Mouse (Mus musculus): ENCODE measurements around the gene Slc9a5. TPM values are rescaled to one million over a fixed set of nuclear protein-coding genes. Genes with fewer than 3 reads are reported as not detected.
A peak's percentile ranks its signal among the peaks of the same experiment; 100 is the strongest.

Gene Slc9a5
- total RNA-seq, 2 experiments from 2014 or later, result 12.5 to 13.4 TPM

- DNase-seq (ENCODE audit: extremely low spot score in 1 of 2, low spot score in 1 of 2), result no peak
Observed at GRCm38 (mm10) chr8:105397747-105398146, 49.1 kb downstream of the Slc9a5 start.

GRCm38 (mm10) chr8:105400016-105400415 is 51.4 kb downstream of the Slc9a5 start:
- no peak for DNase-seq (ENCODE audit: extremely low spot score in 1 of 2, low spot score in 1 of 2)

GRCm38 (mm10) chr8:105403467-105403866 is 54.8 kb downstream of the Slc9a5 start:
- no peak for DNase-seq (ENCODE audit: extremely low spot score in 1 of 2, low spot score in 1 of 2)

- no peak for DNase-seq (ENCODE audit: extremely low spot score in 1 of 2, low spot score in 1 of 2)
Observed at GRCm38 (mm10) chr8:105404496-105404895, 55.9 kb downstream of the Slc9a5 start.

GRCm38 (mm10) chr8:105406416-105406815 is 57.8 kb downstream of the Slc9a5 start:
- peak in 1 of 2 experiments; percentile 10 for DNase-seq (ENCODE audit: extremely low spot score in 1 of 2, low spot score in 1 of 2)

- DNase-seq (ENCODE audit: extremely low spot score in 1 of 2, low spot score in 1 of 2), result no peak
Observed at GRCm38 (mm10) chr8:105408331-105408730, 59.7 kb downstream of the Slc9a5 start.

- no peak for DNase-seq (ENCODE audit: extremely low spot score in 1 of 2, low spot score in 1 of 2)
Observed at GRCm38 (mm10) chr8:105409947-105410346, 61.3 kb downstream of the Slc9a5 start.

- no peak for DNase-seq (ENCODE audit: extremely low spot score in 1 of 2, low spot score in 1 of 2)
Observed at GRCm38 (mm10) chr8:105413391-105413790, 64.7 kb downstream of the Slc9a5 start, which contains the start of the genes Kctd19 and Lrrc36. TSS of gene Kctd19 (minus strand) at chr8:105413502. TSS of gene Lrrc36 (plus strand) at chr8:105413571.

GRCm38 (mm10) chr8:105418992-105419391 is 70.3 kb downstream of the Slc9a5 start:
- no peak for DNase-seq (ENCODE audit: extremely low spot score in 1 of 2, low spot score in 1 of 2)

Small RNA genes lying within 50 kb of the gene (microRNA-seq; reads per million reads assigned to microRNA genes)
- gene Gm27320 (0 reads per million in 2 experiments), gene Mir328 (10,246 to 11,644 reads per million in 2 experiments)

Other genes with a start within 250 kb of the Slc9a5 start
- gene Ces4a, start 217.0 kb upstream of the Slc9a5 start, total RNA-seq (2021), result not detected
- gene Cbfb, start 178.2 kb upstream of the Slc9a5 start, total RNA-seq (2021), result 10 to 100 TPM; 22.0 to 22.1 TPM
- gene D230025D16Rik, start 123.7 kb upstream of the Slc9a5 start, total RNA-seq (2021), result 10 to 100 TPM; 35.4 to 36.4 TPM
- gene B3gnt9, start 93.7 kb upstream of the Slc9a5 start, total RNA-seq (2021), result 1 to 10 TPM; 4.0 to 4.4 TPM
- gene Tradd, start 84.2 kb upstream of the Slc9a5 start, total RNA-seq (2021), result 10 to 100 TPM in 1 of 2 experiments, 1 to 10 TPM in 1; 4.6 to 10.9 TPM
- under 1 TPM; 0.69 to 0.94 TPM for gene Fbxl8, start 84.2 kb upstream of the Slc9a5 start, total RNA-seq (2021)
- gene Hsf4, start 79.0 kb upstream of the Slc9a5 start, total RNA-seq (2021), result 1 to 10 TPM; 4.1 to 5.0 TPM
- 1 to 10 TPM; 6.8 to 7.8 TPM for gene Nol3, start 72.7 kb upstream of the Slc9a5 start, total RNA-seq (2021)
- gene 4931428F04Rik, start 59.0 kb upstream of the Slc9a5 start, total RNA-seq (2021), result 10 to 100 TPM; 21.7 to 24.4 TPM
- gene Exoc3l, start 52.7 kb upstream of the Slc9a5 start, total RNA-seq (2021), result 1 to 10 TPM in 1 of 2 experiments, under 1 TPM in 1; 0.98 to 1.3 TPM
- gene E2f4, start 51.2 kb upstream of the Slc9a5 start, total RNA-seq (2021), result 10 to 100 TPM; 31.4 to 34.7 TPM
- under 1 TPM; 0.61 to 0.64 TPM for gene Elmo3, start 43.2 kb upstream of the Slc9a5 start, total RNA-seq (2021)
- gene Lrrc29, start 22.6 kb upstream of the Slc9a5 start, total RNA-seq (2021), result 1 to 10 TPM; 4.0 to 9.2 TPM
- gene Tmem208, start 22.5 kb upstream of the Slc9a5 start, total RNA-seq (2021), result 10 to 100 TPM; 40.7 to 45.2 TPM
- gene Fhod1, start 890 bp upstream of the Slc9a5 start, total RNA-seq (2021), result 1 to 10 TPM; 1.7 to 2.8 TPM
- gene Plekhg4, start 24.4 kb downstream of the Slc9a5 start, total RNA-seq (2021), result 1 to 10 TPM in 1 of 2 experiments, under 1 TPM in 1; 0.49 to 1.1 TPM
- gene Kctd19, start 64.7 kb downstream of the Slc9a5 start, total RNA-seq (2021), result not detected
- under 1 TPM; 0.34 to 0.59 TPM for gene Lrrc36, start 64.7 kb downstream of the Slc9a5 start, total RNA-seq (2021)
- gene Tppp3, start 122.7 kb downstream of the Slc9a5 start, total RNA-seq (2021), result 10 to 100 TPM; 26.7 to 33.7 TPM
- 10 to 100 TPM; 27.6 to 34.0 TPM for gene Zdhhc1, start 148.1 kb downstream of the Slc9a5 start, total RNA-seq (2021)
- gene Hsd11b2, start 169.9 kb downstream of the Slc9a5 start, total RNA-seq (2021), result under 1 TPM in 1 of 2 experiments, not detected in 1; 0.15 TPM
- 100 to 1,000 TPM; 293 to 332 TPM for gene Atp6v0d1, start 217.2 kb downstream of the Slc9a5 start, total RNA-seq (2021)

Measured in layer of hippocampus, postnatal 25 days (tissue).